ENCODE assay signal across 19 mouse cellular contexts in the genomic region with DNA sequence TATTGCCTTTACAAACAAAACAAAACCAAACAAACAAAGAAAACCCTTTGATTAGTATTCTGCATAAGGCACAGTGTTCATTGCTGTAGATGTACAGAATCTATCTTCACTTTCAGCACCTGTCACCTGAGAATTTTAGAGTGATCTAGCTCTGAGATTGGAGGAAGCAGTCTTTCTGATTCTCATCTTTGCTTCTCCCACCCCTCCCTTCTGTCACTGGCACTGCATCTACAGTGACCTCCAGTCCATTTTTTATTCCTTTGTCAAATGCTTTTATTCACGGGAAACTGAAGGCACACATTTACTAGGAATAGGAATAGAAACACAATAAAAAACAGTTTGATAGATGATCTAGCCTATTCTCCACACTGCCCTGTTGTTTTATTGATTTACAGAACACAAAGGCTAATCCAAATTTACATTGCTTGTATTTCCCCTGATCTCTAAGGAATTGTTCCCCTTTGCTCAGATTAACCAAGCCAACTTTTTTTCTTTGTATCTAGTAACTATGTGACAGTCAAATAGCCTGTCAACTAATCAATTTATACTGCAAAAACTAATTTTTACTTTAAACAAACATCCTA.
DNase-seq lines count a peak whose midpoint lies in the region; ATAC-seq lines count a peak whose summit lies in the region.
"Had no signal": no experiment of that assay in that cellular context is flagged by ENCODE, and none has a peak within 500 bp of the region (broad histone marks: within the 10 kb centered on the region; RNA-seq: fewer than 3 reads in every experiment).

No protein-coding gene starts in this region.

- H3K9me3 ChIP-seq in hindbrain, embryonic 10.5 days, result no peaks in the 10 kb centered on the region
- H3K9me3 ChIP-seq in hindbrain, embryonic 12.5 days (replicated peaks), result no peaks in the 10 kb centered on the region
- H3K9me3 ChIP-seq in midbrain, embryonic 11.5 days (ENCODE audit: control insufficient read depth, low read length), result no peaks in the 10 kb centered on the region
- no peaks in the 10 kb centered on the region for H3K9me3 ChIP-seq in neural tube, embryonic 12.5 days
- H3K9me3 ChIP-seq: intestine, embryonic 15.5 days; kidney, embryonic 15.5 days had no signal

- peaks cover 11% of the 10 kb centered on the region for H3K4me1 ChIP-seq in hindbrain, embryonic 10.5 days (replicated peaks)
- H3K4me1 ChIP-seq in hindbrain, embryonic 12.5 days, result peaks cover 13% of the 10 kb centered on the region
- peaks cover 9% of the 10 kb centered on the region for H3K4me1 ChIP-seq in midbrain, embryonic 11.5 days (ENCODE audit: control insufficient read depth, insufficient read depth, low read length)
- H3K4me1 ChIP-seq in neural tube, embryonic 12.5 days, result peaks cover 20% of the 10 kb centered on the region
- H3K4me1 ChIP-seq: intestine, embryonic 15.5 days; kidney, embryonic 15.5 days had no signal

- DNase-seq in hindbrain, embryonic 10.5 days (ENCODE audit: low spot score), result no peak
- DNase-seq in midbrain, embryonic 11.5 days (ENCODE audit: low spot score, missing footprints), result no peak
- no peak for DNase-seq in thymus, adult 18-20 months
- no peak for DNase-seq in adrenal gland, adult (ENCODE audit: inconsistent age in 2 of 2, low spot score in 1 of 2)
- no peak for DNase-seq in spleen, postnatal 10 days (ENCODE audit: low spot score in 2 of 2)
- DNase-seq: adrenal gland, adult 8-10 months; cerebellum, adult 9-11 months; gastrocnemius, postnatal 10 days; heart, adult 18-20 months; heart, postnatal 36 days; layer of hippocampus, postnatal 36 days; left cerebral cortex, postnatal 4 days; liver had no signal

- no peaks in the 10 kb centered on the region for H3K27me3 ChIP-seq in hindbrain, embryonic 10.5 days (ENCODE audit: insufficient read depth, poor library complexity, severe bottlenecking)
- H3K27me3 ChIP-seq in hindbrain, embryonic 12.5 days, result no peaks in the 10 kb centered on the region
- no peaks in the 10 kb centered on the region for H3K27me3 ChIP-seq in midbrain, embryonic 11.5 days (ENCODE audit: control insufficient read depth, insufficient read depth, low read length)
- H3K27me3 ChIP-seq in neural tube, embryonic 12.5 days (replicated peaks), result no peaks in the 10 kb centered on the region
- H3K27me3 ChIP-seq: intestine, embryonic 15.5 days had no signal

- no peaks in the 10 kb centered on the region for H3K36me3 ChIP-seq in hindbrain, embryonic 10.5 days
- no peaks in the 10 kb centered on the region for H3K36me3 ChIP-seq in hindbrain, embryonic 12.5 days
- no peaks in the 10 kb centered on the region for H3K36me3 ChIP-seq in midbrain, embryonic 11.5 days (ENCODE audit: control insufficient read depth, insufficient read depth, low read length)
- H3K36me3 ChIP-seq in neural tube, embryonic 12.5 days, result no peaks in the 10 kb centered on the region
- H3K36me3 ChIP-seq: intestine, embryonic 15.5 days; kidney, embryonic 15.5 days had no signal

- 50% methylated on average over 1 of the region's 1 CpGs for WGBS in hindbrain, embryonic 10.5 days
- 43% methylated on average over 1 of the region's 1 CpGs for WGBS in hindbrain, embryonic 12.5 days
- WGBS in midbrain, embryonic 11.5 days, result 52% methylated on average over 1 of the region's 1 CpGs
- 19% methylated on average over 1 of the region's 1 CpGs for WGBS in neural tube, embryonic 12.5 days

- no peak overlapping the region for H3K4me3 ChIP-seq in hindbrain, embryonic 10.5 days
- no peak overlapping the region for H3K4me3 ChIP-seq in hindbrain, embryonic 12.5 days
- no peak overlapping the region for H3K4me3 ChIP-seq in midbrain, embryonic 11.5 days (ENCODE audit: low read depth, low read length)
- no peak overlapping the region for H3K4me3 ChIP-seq in neural tube, embryonic 12.5 days
- H3K4me3 ChIP-seq: intestine, embryonic 15.5 days; kidney, embryonic 15.5 days had no signal

- H3K9ac ChIP-seq in hindbrain, embryonic 12.5 days, result no peak overlapping the region
- 0 out of 2 replicates have a peak overlapping the region, but pooled peaks have one; percentile 5 for H3K9ac ChIP-seq in midbrain, embryonic 11.5 days (ENCODE audit: low read length)
- H3K9ac ChIP-seq in neural tube, embryonic 12.5 days, result no peak overlapping the region
- H3K9ac ChIP-seq: intestine, embryonic 15.5 days; kidney, embryonic 15.5 days had no signal

- peak overlapping the region; percentile 74 for H3K27ac ChIP-seq in hindbrain, embryonic 10.5 days
- H3K27ac ChIP-seq in hindbrain, embryonic 12.5 days, result peak overlapping the region; percentile 89
- peak overlapping the region; percentile 73 for H3K27ac ChIP-seq in midbrain, embryonic 11.5 days (ENCODE audit: low read depth, low read length)
- peak overlapping the region; percentile 33; the same call in 1 of the 2 replicates for H3K27ac ChIP-seq in neural tube, embryonic 12.5 days
- H3K27ac ChIP-seq: intestine, embryonic 15.5 days; kidney, embryonic 15.5 days had no signal

- ATAC-seq in hindbrain, embryonic 12.5 days (ENCODE audit: low FRiP score), result peak; percentile 37
- ATAC-seq in midbrain, embryonic 11.5 days (ENCODE audit: low FRiP score), result peak; percentile 56
- peak; percentile 39 for ATAC-seq in neural tube, embryonic 12.5 days (ENCODE audit: low FRiP score, low read depth)
- no peak for ATAC-seq in granulocyte monocyte progenitor cell, adult 5-6 weeks (replicated peaks; ENCODE audit: poor library complexity, severe bottlenecking)
- ATAC-seq: intestine, embryonic 15.5 days; lung, postnatal 0 days had no signal

- no peak overlapping the region for H3K4me2 ChIP-seq in hindbrain, embryonic 12.5 days (replicated peaks)
- H3K4me2 ChIP-seq in midbrain, embryonic 11.5 days, result no peak overlapping the region
- no peak overlapping the region for H3K4me2 ChIP-seq in neural tube, embryonic 12.5 days (replicated peaks)
- H3K4me2 ChIP-seq: intestine, embryonic 15.5 days; kidney, embryonic 15.5 days had no signal

Comparison
In these comparisons a context has a peak if more than half of its experiments do, and no peak if none do; other contexts are left out.
1. H3K27ac ChIP-seq: peak in every context shown above with its lines; median percentile 89 in hindbrain, embryonic 12.5 days; 74 in hindbrain, embryonic 10.5 days; 73 in midbrain, embryonic 11.5 days; 33 in neural tube, embryonic 12.5 days.